Mouse (Mus musculus) hindbrain, embryonic 10.5 days (tissue): Measurements from ENCODE around the gene Sh3bp1. TPM values are rescaled to one million over a fixed set of nuclear protein-coding genes. Genes with fewer than 3 reads are reported as not detected.

Source experiments
- DNase-seq: peaks from one replicate; pipeline ENCODE4 v3.0.0-alpha.2; 2017; ENCODE audit warnings: low spot score
- H3K27ac ChIP-seq: fragments of 300-500 bp; sonication (generic); 2 replicates; pipeline ENCODE4 v1.5.1; 2016; ENCODE audit warnings: mild to moderate bottlenecking, moderate library complexity
- H3K27me3 ChIP-seq: fragments of 300-500 bp; sonication (generic); 2 replicates; pipeline ENCODE4 v1.6.1; 2016; ENCODE audit warnings: mild to moderate bottlenecking; ENCODE audit not compliant: poor library complexity, insufficient read depth, severe bottlenecking
- H3K36me3 ChIP-seq: fragments of 300-500 bp; sonication (generic); 2 replicates; pipeline ENCODE4 v1.6.1; 2016; ENCODE audit warnings: mild to moderate bottlenecking, moderate library complexity
- H3K4me1 ChIP-seq: fragments of 300-500 bp; sonication (generic); replicated peaks from 2 replicates; pipeline ENCODE4 v1.6.1; 2016; ENCODE audit warnings: mild to moderate bottlenecking
- H3K4me3 ChIP-seq: fragments of 300-500 bp; sonication (generic); 2 replicates; pipeline ENCODE4 v1.5.1; 2016; ENCODE audit warnings: mild to moderate bottlenecking, moderate library complexity
- H3K9me3 ChIP-seq: fragments of 300-500 bp; sonication (generic); 2 replicates; pipeline ENCODE4 v1.6.1; 2016; ENCODE audit warnings: mild to moderate bottlenecking, moderate library complexity
- WGBS: fragments of 180-500 bp; shearing (Covaris S2); methylation state at CpG from one replicate; pipeline ENCODE4 v1.1.7; 2016; 5-methylcytosine and 5-hydroxymethylcytosine counted together
- polyA plus RNA-seq: library from polyadenylated mRNA; unstranded; fragments of >200 nt; fragmentation: Nextera tagmentation; extraction: Ambion mirVana; gene quantifications from 2 replicates; pipeline ENCODE4 v1.2.1, GENCODE M21; 2016

Sh3bp1 gene
- polyA plus RNA-seq, 1 experiment from 2014 or later, result 24.7 TPM

- peaks cover 47% of the 10 kb centered on the region for H3K4me1 ChIP-seq
- WGBS, result 9% methylated on average over 20 of the region's 20 CpGs
- no peaks in the 10 kb centered on the region for H3K9me3 ChIP-seq
- H3K36me3 ChIP-seq, result peaks cover 11% of the 10 kb centered on the region; the same call in 1 of the 2 replicates
- peak within 1 kb of the TSS; percentile 76 for H3K27ac ChIP-seq
- H3K4me3 ChIP-seq, result peak within 1 kb of the TSS; percentile 47
- H3K27me3 ChIP-seq, result peaks cover 15% of the 10 kb centered on the region
- peak; percentile 84 for DNase-seq
Observed at GRCm38 (mm10) chr15:78926021-78926919, 26.7 kb downstream of the Sh3bp1 start, which contains the start of gene Lgals1. Lgals1 (plus strand) TSS chr15:78926725.

- H3K4me1 ChIP-seq, result peaks cover 47% of the 10 kb centered on the region
- peak overlapping the region; percentile 47 for H3K4me3 ChIP-seq
- H3K27me3 ChIP-seq, result peaks cover 15% of the 10 kb centered on the region
- H3K27ac ChIP-seq, result peak overlapping the region; percentile 76
- H3K9me3 ChIP-seq, result no peaks in the 10 kb centered on the region
- H3K36me3 ChIP-seq, result peaks cover 11% of the 10 kb centered on the region; the same call in 1 of the 2 replicates
- peak; percentile 29 for DNase-seq
- 20% methylated on average over 15 of the region's 15 CpGs for WGBS
Observed at GRCm38 (mm10) chr15:78927021-78927787, 27.6 kb downstream of the Sh3bp1 start.

GRCm38 (mm10) chr15:78927788-78928457, 28.4 kb downstream of the Sh3bp1 start:
- Histone ChIP-seq H3K36me3 (peaks cover 11% of the 10 kb centered on the region; the same call in 1 of the 2 replicates), H3K4me3 (peak overlapping the region; percentile 47), H3K27ac (peak overlapping the region; percentile 76), H3K9me3 (no peaks in the 10 kb centered on the region), H3K27me3 (peaks cover 15% of the 10 kb centered on the region), H3K4me1 (peaks cover 47% of the 10 kb centered on the region)
- under 1% methylated on average over 32 of the region's 35 CpGs for WGBS
- DNase-seq, result peak; percentile 83

GRCm38 (mm10) chr15:78928539-78928938, 29.0 kb downstream of the Sh3bp1 start:
- H3K27ac ChIP-seq, result peak overlapping the region; percentile 76
- peaks cover 45% of the 10 kb centered on the region for H3K4me1 ChIP-seq
- H3K9me3 ChIP-seq, result no peaks in the 10 kb centered on the region
- WGBS, result 52% methylated on average over 8 of the region's 8 CpGs
- H3K27me3 ChIP-seq, result peaks cover 15% of the 10 kb centered on the region
- H3K4me3 ChIP-seq, result peak overlapping the region; percentile 47; the same call in 1 of the 2 replicates
- no peak for DNase-seq
- H3K36me3 ChIP-seq, result peaks cover 11% of the 10 kb centered on the region; the same call in 1 of the 2 replicates

GRCm38 (mm10) chr15:78930192-78930706, 30.7 kb downstream of the Sh3bp1 start:
- Histone ChIP-seq H3K4me1 (peaks cover 37% of the 10 kb centered on the region), H3K4me3 (no peak overlapping the region), H3K9me3 (no peaks in the 10 kb centered on the region), H3K27me3 (peaks cover 15% of the 10 kb centered on the region), H3K27ac (no peak overlapping the region), H3K36me3 (peaks cover 11% of the 10 kb centered on the region; the same call in 1 of the 2 replicates)
- no peak for DNase-seq
- WGBS, result 88% methylated on average over 6 of the region's 6 CpGs

GRCm38 (mm10) chr15:78930801-78931426, 31.3 kb downstream of the Sh3bp1 start:
- Histone ChIP-seq H3K36me3 (peaks cover 11% of the 10 kb centered on the region; the same call in 1 of the 2 replicates), H3K27ac (no peak overlapping the region), H3K4me1 (peaks cover 37% of the 10 kb centered on the region), H3K27me3 (peaks cover 15% of the 10 kb centered on the region), H3K9me3 (no peaks in the 10 kb centered on the region), H3K4me3 (no peak overlapping the region)
- DNase-seq, result no peak
- WGBS, result 91% methylated on average over 7 of the region's 7 CpGs

- H3K4me1 ChIP-seq, result peaks cover 37% of the 10 kb centered on the region
- whole genome bisulfite sequencing, result 30% methylated on average over 3 of the region's 3 CpGs
- H3K36me3 ChIP-seq, result peaks cover 15% of the 10 kb centered on the region
- peak; percentile 16 for DNase-seq
- no peak overlapping the region for H3K4me3 ChIP-seq
- no peak overlapping the region for H3K27ac ChIP-seq
- H3K27me3 ChIP-seq, result peaks cover 14% of the 10 kb centered on the region
- no peaks in the 10 kb centered on the region for H3K9me3 ChIP-seq
Observed at GRCm38 (mm10) chr15:78931577-78931976, 32.0 kb downstream of the Sh3bp1 start.

GRCm38 (mm10) chr15:78934784-78935320, 35.3 kb downstream of the Sh3bp1 start, which contains the start of gene Nol12:
Nol12 (plus strand) TSS chr15:78934933.
- under 1% methylated on average over 42 of the region's 42 CpGs for WGBS
- peak within 1 kb of the TSS; percentile 92 for H3K27ac ChIP-seq

GRCm38 (mm10) chr15:78936403-78936802, 36.8 kb downstream of the Sh3bp1 start:
- H3K4me3 ChIP-seq, result peak overlapping the region; percentile 92
- H3K27me3 ChIP-seq, result no peaks in the 10 kb centered on the region
- no peak for DNase-seq
- H3K4me1 ChIP-seq, result peaks cover 22% of the 10 kb centered on the region
- H3K36me3 ChIP-seq, result peaks cover 53% of the 10 kb centered on the region
- 92% methylated on average over 12 of the region's 12 CpGs for WGBS
- 0 out of 2 replicates have a peak overlapping the region, but pooled peaks have one; percentile 8 for H3K27ac ChIP-seq
- no peaks in the 10 kb centered on the region for H3K9me3 ChIP-seq

More at GRCm38 (mm10) chr15:78934784-78935320, 35.3 kb downstream of the Sh3bp1 start, which contains the start of gene Nol12:
- DNase-seq, result peak; percentile 90
- no peaks in the 10 kb centered on the region for H3K9me3 ChIP-seq
- no peaks in the 10 kb centered on the region for H3K27me3 ChIP-seq
- H3K4me3 ChIP-seq, result peak within 1 kb of the TSS; percentile 92
- H3K36me3 ChIP-seq, result peaks cover 40% of the 10 kb centered on the region
- H3K4me1 ChIP-seq, result peaks cover 22% of the 10 kb centered on the region

- Histone ChIP-seq H3K4me3 (no peak overlapping the region), H3K4me1 (peaks cover 22% of the 10 kb centered on the region), H3K9me3 (no peaks in the 10 kb centered on the region), H3K36me3 (peaks cover 59% of the 10 kb centered on the region), H3K27me3 (no peaks in the 10 kb centered on the region), H3K27ac (no peak overlapping the region)
- WGBS, result 86% methylated on average over 10 of the region's 10 CpGs
- no peak for DNase-seq
Observed at GRCm38 (mm10) chr15:78937311-78937710, 37.7 kb downstream of the Sh3bp1 start.

GRCm38 (mm10) chr15:78937963-78938362, 38.4 kb downstream of the Sh3bp1 start:
- Histone ChIP-seq H3K4me3 (no peak overlapping the region), H3K27ac (no peak overlapping the region), H3K4me1 (peaks cover 29% of the 10 kb centered on the region), H3K9me3 (no peaks in the 10 kb centered on the region), H3K36me3 (peaks cover 59% of the 10 kb centered on the region), H3K27me3 (no peaks in the 10 kb centered on the region)
- 93% methylated on average over 2 of the region's 2 CpGs for WGBS
- DNase-seq, result no peak
